Mouse (Mus musculus): ENCODE results near the gene Thy1. TPM values are rescaled to one million over a fixed set of nuclear protein-coding genes. Genes with fewer than 3 reads are reported as not detected.

Gene Thy1
- polyA plus RNA-seq, 1 experiment from 2014 or later = 7.2 TPM

DNA sequence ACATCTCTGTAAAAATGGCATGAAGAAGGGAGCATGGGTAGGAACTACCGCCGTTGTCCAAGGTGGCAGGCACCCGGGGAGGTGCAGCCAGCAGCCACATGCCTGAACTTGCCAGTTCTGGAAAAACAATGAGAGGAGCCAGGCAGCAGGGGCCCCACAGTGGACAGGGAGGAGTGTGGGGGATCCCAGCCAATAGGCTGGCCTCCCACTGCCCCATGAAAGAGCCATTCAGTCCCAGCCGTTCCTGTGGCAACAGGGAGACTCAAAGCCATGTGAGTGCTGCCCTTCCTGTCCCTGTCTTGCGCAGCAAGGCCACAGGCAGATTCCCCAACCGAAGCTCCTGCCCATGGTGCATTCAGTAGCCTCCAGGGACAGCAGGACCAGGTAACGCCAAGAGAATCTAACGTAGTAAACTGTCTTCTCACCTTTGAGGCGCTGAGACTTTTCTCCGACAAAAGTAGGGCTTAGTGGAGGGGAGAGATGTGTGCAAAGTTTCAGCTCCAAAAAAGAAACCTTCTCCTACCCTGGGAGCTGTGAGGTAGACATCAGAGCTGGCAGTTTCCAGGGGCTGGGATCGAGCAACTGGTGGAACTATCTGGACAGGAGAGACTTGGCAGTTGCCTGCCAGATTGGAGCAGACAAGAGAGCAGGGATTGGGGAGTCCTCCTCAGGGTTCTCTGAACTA is 28.9 kb downstream of the Thy1 start:
- ATAC-seq (ENCODE audit: low FRiP score, low read depth) = peak; percentile 78
- 19% methylated on average over 11 of the region's 11 CpGs for WGBS

DNA sequence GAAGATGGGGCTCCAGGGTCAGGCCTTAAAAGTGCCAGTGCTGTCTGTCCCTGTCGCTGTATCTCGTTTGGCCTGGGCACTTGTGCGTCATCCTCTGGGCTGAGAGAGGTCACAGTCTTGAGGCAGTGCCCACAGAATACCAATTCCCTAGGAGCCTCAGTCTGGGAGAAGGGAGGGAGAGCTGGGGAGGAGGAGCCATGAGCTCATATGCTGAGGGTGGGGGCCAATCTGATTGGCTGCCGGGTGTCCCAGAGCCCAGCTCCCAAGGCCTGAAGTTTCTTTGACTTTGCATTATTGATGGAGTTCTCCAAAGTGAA is 29.4 kb downstream of the Thy1 start:
- no peaks in the 10 kb centered on the region for H3K27me3 ChIP-seq
- no peak overlapping the region for H3K9ac ChIP-seq
- 16% methylated on average over 4 of the region's 4 CpGs for WGBS
- H3K9me3 ChIP-seq = no peaks in the 10 kb centered on the region
- H3K36me3 ChIP-seq = no peaks in the 10 kb centered on the region
- peak overlapping the region; percentile 29 for H3K4me2 ChIP-seq
- peak; percentile 69 for ATAC-seq (ENCODE audit: low FRiP score, low read depth)
- peak overlapping the region; percentile 76 for H3K27ac ChIP-seq (replicated peaks)
- H3K4me3 ChIP-seq = no peak overlapping the region
- H3K4me1 ChIP-seq (replicated peaks) = peaks cover 23% of the 10 kb centered on the region

More for the DNA sequence above, 28.9 kb downstream of the Thy1 start:
- H3K27ac ChIP-seq (replicated peaks) = peak overlapping the region; percentile 76
- no peaks in the 10 kb centered on the region for H3K36me3 ChIP-seq
- H3K4me3 ChIP-seq = no peak overlapping the region
- no peak overlapping the region for H3K9ac ChIP-seq
- peaks cover 28% of the 10 kb centered on the region for H3K4me1 ChIP-seq (replicated peaks)
- H3K27me3 ChIP-seq = no peaks in the 10 kb centered on the region
- H3K9me3 ChIP-seq = no peaks in the 10 kb centered on the region
- peak overlapping the region; percentile 29 for H3K4me2 ChIP-seq

DNA sequence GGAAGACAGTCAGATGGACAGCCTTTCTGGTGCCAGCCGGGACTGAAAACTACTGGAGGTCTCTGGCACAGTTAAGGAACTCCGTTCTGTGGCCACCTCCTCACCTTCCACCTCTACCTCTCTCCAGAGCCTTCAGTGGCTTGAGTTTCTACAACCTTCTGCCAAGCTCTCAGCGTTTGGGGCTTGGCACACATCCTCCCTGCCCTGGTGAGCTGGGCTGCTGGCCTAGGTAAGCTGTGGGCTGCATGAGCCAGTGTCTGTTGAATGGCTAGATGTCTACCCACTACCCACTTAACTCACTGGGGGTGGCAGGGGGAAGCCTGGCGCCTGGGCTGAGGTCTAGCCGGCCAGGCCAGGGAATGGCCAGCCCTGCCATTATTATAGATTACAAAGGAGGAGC is 29.9 kb downstream of the Thy1 start:
- Histone ChIP-seq H3K4me3 (no peak overlapping the region), H3K4me1 (replicated peaks) (peaks cover 22% of the 10 kb centered on the region), H3K27ac (replicated peaks) (peak overlapping the region; percentile 28; the same call in 1 of the 2 replicates), H3K4me2 (peak overlapping the region; percentile 23; the same call in 1 of the 2 replicates), H3K9me3 (no peaks in the 10 kb centered on the region), H3K27me3 (no peaks in the 10 kb centered on the region), H3K9ac (no peak overlapping the region), H3K36me3 (no peaks in the 10 kb centered on the region)
- no peak for ATAC-seq (ENCODE audit: low FRiP score, low read depth)
- WGBS = 28% methylated on average over 5 of the region's 5 CpGs

DNA sequence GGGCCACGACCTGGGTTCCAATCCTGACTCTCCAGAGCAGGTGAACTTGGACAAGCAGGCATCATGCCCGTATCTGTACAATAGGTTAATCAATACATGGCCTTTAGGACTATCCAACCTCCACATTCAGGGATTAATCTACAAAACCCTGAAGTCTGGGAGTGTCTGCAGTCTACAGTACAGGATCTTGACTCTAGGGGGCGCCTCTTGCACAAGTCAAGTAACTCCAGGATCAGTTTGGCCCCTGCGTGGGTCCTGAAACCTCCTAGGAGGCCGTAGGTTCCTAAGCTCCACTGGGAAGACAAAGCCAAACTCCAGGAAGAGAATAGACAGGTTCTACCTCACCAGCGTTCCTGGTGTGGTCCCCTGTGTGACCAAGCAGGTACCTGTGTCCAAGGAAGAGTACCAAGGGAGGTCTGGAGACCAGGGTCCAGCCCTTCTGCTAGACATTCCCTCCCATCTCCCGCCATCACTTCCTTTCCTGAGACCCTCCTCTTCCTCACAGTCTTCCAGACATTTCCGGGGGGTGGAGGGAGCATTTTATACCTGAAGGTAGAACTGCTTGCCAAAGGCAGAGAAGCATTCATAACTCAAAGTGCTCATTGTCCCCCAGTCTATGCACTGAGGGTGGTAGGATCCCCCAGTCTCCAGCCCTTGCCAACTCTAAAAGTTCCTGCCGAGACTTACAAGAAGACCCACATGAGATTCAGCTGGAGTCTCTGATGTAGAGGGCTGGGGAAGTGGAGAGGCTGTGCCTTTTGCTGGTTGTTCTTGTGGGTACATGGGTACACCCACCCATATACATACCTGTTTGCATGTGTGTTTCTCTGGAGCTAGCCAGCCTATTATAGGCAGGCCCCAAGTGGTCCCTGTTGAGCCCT is 31.5 kb downstream of the Thy1 start:
- WGBS = 61% methylated on average over 9 of the region's 9 CpGs
- H3K4me1 ChIP-seq (replicated peaks) = peaks cover 31% of the 10 kb centered on the region

DNA sequence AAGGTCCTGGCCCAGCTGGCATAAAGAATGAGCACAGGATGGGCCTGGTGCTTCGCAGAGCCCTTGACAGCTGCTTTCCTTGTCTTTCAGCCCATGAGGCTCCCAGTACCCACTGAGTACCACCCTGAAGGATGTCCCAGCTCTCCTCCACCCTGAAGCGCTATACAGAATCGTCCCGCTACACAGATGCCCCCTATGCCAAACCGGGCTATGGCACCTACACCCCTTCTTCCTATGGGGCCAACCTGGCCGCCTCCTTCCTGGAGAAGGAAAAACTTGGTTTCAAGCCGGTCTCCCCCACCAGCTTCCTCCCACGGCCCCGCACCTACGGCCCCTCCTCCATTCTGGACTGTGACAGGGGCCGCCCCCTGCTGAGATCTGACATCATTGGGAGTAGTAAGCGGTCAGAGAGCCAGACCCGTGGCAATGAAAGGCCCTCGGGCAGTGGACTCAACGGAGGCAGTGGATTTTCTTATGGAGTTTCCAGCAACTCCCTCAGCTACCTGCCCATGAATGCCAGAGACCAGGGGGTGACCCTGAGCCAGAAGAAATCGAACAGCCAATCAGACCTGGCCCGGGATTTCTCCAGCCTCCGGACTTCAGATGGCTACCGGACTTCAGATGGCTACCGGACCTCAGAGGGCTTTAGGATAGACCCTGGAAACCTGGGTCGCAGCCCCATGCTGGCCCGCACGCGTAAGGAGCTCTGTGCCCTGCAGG is 32.3 kb downstream of the Thy1 start:
- H3K36me3 ChIP-seq = no peaks in the 10 kb centered on the region
- H3K4me2 ChIP-seq = no peak overlapping the region
- no peak for ATAC-seq (ENCODE audit: low FRiP score, low read depth)
- H3K4me1 ChIP-seq (replicated peaks) = peaks cover 31% of the 10 kb centered on the region
- no peak overlapping the region for H3K9ac ChIP-seq
- H3K27ac ChIP-seq (replicated peaks) = no peak overlapping the region
- WGBS = 70% methylated on average over 24 of the region's 24 CpGs
- H3K9me3 ChIP-seq = no peaks in the 10 kb centered on the region
- H3K4me3 ChIP-seq = no peak overlapping the region
- H3K27me3 ChIP-seq = no peaks in the 10 kb centered on the region

More for the DNA sequence above, 31.5 kb downstream of the Thy1 start:
- no peak for ATAC-seq (ENCODE audit: low FRiP score, low read depth)
- H3K9ac ChIP-seq = no peak overlapping the region
- H3K4me2 ChIP-seq = no peak overlapping the region
- no peaks in the 10 kb centered on the region for H3K36me3 ChIP-seq
- H3K9me3 ChIP-seq = no peaks in the 10 kb centered on the region
- H3K27ac ChIP-seq (replicated peaks) = no peak overlapping the region
- H3K27me3 ChIP-seq = no peaks in the 10 kb centered on the region
- no peak overlapping the region for H3K4me3 ChIP-seq

DNA sequence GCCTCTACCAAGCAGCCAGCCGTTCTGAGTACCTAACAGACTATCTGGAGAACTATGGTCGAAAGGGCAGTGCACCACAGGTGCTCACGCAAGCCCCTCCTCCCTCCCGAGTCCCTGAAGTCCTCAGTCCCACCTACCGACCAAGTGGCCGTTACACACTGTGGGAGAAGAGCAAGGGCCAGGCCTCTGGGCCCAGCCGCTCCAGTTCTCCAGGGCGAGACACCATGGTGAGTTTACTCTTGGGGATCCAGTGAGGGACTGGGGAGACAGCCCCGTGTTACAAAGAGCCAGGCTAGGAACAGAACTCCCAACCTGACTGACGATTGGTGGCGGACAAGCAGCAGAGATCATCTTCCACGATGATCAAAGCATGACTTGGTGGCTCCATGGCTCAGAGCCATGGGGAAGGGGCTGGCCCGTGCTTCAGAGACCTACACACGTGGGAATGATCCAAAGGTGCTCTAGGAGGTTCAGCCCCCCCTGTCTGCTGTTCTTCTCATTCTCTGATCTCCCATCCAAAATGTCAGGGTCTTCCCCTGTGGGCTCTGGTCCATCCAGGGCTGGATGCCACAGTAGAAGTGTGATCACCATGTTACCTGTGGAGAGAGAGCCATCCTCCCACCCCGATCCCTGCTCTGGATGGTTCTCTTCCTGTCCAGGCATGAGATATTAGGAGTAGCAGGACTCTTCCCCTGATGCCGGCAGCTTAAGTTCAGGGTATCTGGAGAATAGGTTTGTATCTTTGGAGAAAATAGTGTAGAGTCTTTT is 33.0 kb downstream of the Thy1 start:
- Histone ChIP-seq H3K9me3 (no peaks in the 10 kb centered on the region), H3K4me2 (no peak overlapping the region), H3K9ac (no peak overlapping the region), H3K4me3 (no peak overlapping the region), H3K27me3 (no peaks in the 10 kb centered on the region), H3K27ac (replicated peaks) (no peak overlapping the region), H3K36me3 (no peaks in the 10 kb centered on the region), H3K4me1 (replicated peaks) (peaks cover 31% of the 10 kb centered on the region)
- 70% methylated on average over 16 of the region's 16 CpGs for WGBS
- no peak for ATAC-seq (ENCODE audit: low FRiP score, low read depth)

DNA sequence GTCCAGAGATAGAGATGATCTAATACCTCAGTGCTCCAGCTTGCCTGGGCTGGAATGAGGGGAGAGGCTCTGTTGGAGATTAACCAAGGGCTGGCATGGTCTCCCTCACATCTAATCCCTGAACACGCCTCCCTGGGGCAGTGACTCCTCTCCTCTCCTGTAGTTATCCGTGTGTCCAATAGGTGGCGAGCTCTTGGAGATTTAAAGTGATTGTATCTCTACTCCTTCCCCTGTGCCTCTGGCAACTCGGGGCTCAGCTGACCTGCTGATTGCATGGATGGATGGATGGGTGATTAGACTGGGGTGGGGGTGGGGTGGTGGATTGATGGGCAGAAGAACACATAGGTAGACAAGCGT is 33.6 kb downstream of the Thy1 start:
- ATAC-seq (ENCODE audit: low FRiP score, low read depth) = no peak
- Histone ChIP-seq H3K4me3 (no peak overlapping the region), H3K9me3 (no peaks in the 10 kb centered on the region), H3K27me3 (no peaks in the 10 kb centered on the region), H3K27ac (replicated peaks) (no peak overlapping the region), H3K9ac (no peak overlapping the region), H3K36me3 (no peaks in the 10 kb centered on the region), H3K4me1 (replicated peaks) (peaks cover 29% of the 10 kb centered on the region), H3K4me2 (no peak overlapping the region)
- 16% methylated on average over 5 of the region's 5 CpGs for WGBS

DNA sequence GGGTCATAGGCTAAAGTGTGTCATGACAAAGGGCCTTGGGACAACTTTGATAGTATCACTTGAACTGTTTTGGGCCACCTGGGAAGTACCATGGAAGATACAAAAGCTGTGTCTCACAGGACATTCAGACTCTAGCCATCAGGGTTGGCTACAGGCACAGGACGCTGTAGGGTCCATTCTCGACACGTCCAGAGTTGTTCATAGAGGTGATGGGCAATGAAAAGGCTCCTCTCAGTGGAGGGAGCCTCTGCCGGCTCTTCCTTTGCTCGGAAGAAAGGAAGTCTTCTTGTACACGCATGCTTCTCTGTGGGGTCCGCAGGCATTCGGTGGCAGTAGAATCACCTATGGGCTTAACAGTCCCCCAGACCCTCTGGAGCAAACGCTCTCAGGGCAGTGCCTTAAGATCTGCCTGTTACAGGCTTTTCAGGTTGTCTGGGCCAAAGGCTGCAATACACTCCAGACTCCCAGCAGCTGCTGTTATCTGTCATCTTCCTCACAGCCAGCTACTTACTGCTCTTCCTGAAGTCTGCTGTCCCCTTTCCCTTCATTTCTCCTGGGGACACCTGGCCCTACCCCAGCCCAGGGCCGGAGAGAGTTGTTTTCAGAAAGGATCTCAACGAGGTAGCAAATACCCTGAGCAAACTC is 34.2 kb downstream of the Thy1 start:
- Histone ChIP-seq H3K4me1 (replicated peaks) (peaks cover 22% of the 10 kb centered on the region), H3K36me3 (no peaks in the 10 kb centered on the region), H3K27ac (replicated peaks) (no peak overlapping the region), H3K27me3 (peaks cover 3% of the 10 kb centered on the region; the same call in 1 of the 2 replicates), H3K4me2 (no peak overlapping the region), H3K9me3 (no peaks in the 10 kb centered on the region), H3K4me3 (no peak overlapping the region), H3K9ac (no peak overlapping the region)
- no peak for ATAC-seq (ENCODE audit: low FRiP score, low read depth)
- WGBS = 86% methylated on average over 11 of the region's 11 CpGs

DNA sequence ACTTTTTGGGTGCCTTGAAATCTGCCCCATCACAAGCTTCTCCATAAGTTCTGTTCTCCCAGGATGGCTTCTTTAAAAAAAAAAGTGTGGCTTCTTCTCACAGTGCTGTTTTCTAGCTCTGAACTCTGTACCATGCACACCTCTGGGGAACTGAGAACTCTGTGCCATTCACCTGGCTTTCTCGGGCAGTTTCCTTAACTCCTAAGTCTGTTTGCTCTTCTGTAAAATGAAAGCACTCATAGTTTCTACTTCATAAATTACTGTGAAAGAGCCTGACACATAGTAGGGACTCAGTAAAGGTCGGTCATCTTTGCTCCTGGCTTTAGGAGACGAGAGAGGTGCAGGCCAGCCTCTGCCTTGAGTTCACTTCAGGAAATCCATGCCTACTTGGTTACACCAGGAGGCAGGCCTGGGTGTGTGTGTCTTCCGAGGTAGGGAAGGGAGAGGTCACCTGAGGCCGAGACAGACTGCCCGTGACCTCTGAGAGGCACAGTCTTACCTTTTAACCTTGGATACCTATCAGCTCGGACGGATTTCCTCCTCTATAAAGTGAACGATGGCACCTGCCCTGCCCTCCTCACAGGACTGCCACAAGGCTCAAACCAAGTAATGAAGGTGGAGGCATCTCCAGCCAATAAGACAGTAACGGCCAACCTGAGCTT is 35.1 kb downstream of the Thy1 start:
- Histone ChIP-seq H3K4me3 (no peak overlapping the region), H3K36me3 (no peaks in the 10 kb centered on the region), H3K9me3 (no peaks in the 10 kb centered on the region), H3K9ac (no peak overlapping the region), H3K4me2 (0 out of 2 replicates have a peak overlapping the region, but pooled peaks have one; percentile 6), H3K27ac (replicated peaks) (no peak overlapping the region), H3K4me1 (replicated peaks) (peaks cover 18% of the 10 kb centered on the region), H3K27me3 (peaks cover 10% of the 10 kb centered on the region)
- ATAC-seq (ENCODE audit: low FRiP score, low read depth) = no peak
- 85% methylated on average over 10 of the region's 10 CpGs for WGBS

DNA sequence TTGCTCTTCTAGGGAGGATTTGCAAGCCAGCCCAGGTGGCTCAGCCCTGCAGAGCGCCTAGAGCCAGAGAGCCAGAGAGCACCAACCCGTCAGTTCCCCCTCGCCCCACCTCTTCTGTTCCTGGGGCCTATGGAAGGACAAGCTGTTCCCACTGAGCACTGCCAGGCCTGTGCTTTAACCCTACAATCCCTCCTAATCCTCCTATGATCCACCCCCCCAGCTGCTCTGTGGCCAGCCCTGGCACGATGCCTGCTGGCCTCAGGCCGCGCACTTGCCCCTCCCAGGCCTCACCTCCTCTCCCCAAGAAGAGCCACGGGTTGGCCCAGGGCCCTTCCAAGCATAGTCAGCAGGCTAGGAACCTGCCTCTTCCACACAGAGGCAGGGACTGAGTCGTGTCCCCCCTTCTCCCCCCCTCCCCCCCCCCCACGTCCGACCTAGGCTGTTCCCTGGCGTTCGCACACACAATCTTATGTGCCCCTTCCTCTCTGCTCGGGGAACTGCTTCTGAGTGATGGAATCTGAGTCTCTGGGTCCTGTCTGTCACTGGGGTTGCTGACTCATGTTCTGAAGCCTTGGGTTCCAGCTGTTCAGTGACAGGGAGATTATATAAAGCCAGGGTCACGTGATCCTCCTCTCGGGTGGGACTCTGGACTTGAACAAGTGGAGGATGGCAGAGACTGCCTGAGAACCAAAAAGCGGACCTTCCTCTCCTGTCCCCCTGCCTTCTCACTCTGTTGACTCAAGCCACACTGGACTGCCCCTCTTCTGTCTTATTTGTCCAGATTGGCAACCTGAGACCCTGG is 36.0 kb downstream of the Thy1 start:
- Histone ChIP-seq H3K27me3 (peaks cover 14% of the 10 kb centered on the region), H3K36me3 (no peaks in the 10 kb centered on the region), H3K4me3 (no peak overlapping the region), H3K4me2 (0 out of 2 replicates have a peak overlapping the region, but pooled peaks have one; percentile 6), H3K27ac (replicated peaks) (no peak overlapping the region), H3K9me3 (no peaks in the 10 kb centered on the region), H3K4me1 (replicated peaks) (peaks cover 24% of the 10 kb centered on the region), H3K9ac (no peak overlapping the region)
- WGBS = 41% methylated on average over 15 of the region's 16 CpGs
- ATAC-seq (ENCODE audit: low FRiP score, low read depth) = peak; percentile 73

All from hindbrain, embryonic 15.5 days (tissue).